Mouse (Mus musculus): ENCODE data around the gene Dock3. TPM values are rescaled to one million over a fixed set of nuclear protein-coding genes. Genes with fewer than 3 reads are reported as not detected.

Dock3 gene
- total and polyA plus RNA-seq, 2 experiments from 2014 or later = 21.6 to 52.4 TPM

DNA sequence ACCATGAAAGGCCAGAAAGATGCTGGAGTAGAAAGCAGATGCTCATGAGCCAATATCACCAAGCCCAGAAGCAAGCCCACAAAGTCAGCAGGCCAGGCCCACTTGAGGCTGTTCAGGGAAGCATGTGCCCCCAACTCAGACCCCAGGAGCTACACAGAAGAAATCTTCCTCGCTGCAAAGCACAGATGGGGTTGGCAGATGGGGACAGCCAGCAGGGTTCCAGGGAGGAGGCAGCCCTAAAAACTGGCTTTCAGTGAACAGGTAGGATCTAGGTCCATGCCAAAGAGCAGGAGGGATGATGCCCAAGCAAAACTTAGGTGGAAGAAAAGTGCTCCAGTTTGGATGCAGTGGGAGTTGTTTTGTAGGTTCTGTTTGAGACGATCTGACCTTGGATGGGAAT is 28.7 kb upstream of the Dock3 start:
- no peak for TF ChIP-seq CTCF (IDR thresholded peaks at IDR 0.05; ENCODE audit: low read depth)
- no peak for DNase-seq (ENCODE audit: low spot score)
- 39% methylated on average over 2 of the region's 2 CpGs for WGBS

DNA sequence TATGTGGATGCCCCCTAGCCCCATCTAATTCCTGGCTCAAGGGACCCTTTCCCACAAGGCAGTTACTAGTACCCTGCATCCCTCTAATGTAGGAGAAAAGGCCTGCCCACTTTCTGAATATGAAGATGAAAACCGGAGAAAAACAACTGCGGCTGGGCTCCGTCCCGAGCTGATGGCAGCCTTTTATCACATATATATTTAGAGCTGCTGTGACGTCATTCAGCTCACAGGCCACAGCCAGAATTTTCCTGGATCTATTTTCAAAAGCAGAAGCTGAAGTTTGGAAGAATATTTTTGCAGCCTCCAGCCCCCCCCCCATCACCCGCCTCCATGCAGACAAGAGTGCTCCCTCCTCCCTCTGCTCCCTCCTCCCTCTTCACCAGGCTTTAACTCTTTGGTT is 27.9 kb upstream of the Dock3 start:
- Histone ChIP-seq H3K4me3 (ENCODE audit: low read length) (no peak overlapping the region), H3K36me3 (ENCODE audit: insufficient read depth, low read length) (no peaks in the 10 kb centered on the region), H3K4me2 (ENCODE audit: low read depth, low read length) (no peak overlapping the region), H3K4me1 (ENCODE audit: insufficient read depth, low read length) (peaks cover 20% of the 10 kb centered on the region), H3K9me3 (ENCODE audit: low read length) (no peaks in the 10 kb centered on the region), H3K9ac (replicated peaks; ENCODE audit: low read length) (0 out of 2 replicates have a peak overlapping the region, but pooled peaks have one; percentile 9), H3K27ac (peak overlapping the region; percentile 60; the same call in 1 of the 2 replicates), H3K27me3 (ENCODE audit: insufficient read depth, low read length) (no peaks in the 10 kb centered on the region)
- 62% methylated on average over 6 of the region's 6 CpGs for WGBS
- no peak for TF ChIP-seq CTCF (IDR thresholded peaks at IDR 0.05; ENCODE audit: low read depth)
- peak; percentile 5 for DNase-seq (ENCODE audit: low spot score)
- ATAC-seq = no peak

More for the DNA sequence above, 28.7 kb upstream of the Dock3 start:
- Histone ChIP-seq H3K9me3 (ENCODE audit: low read length) (no peaks in the 10 kb centered on the region), H3K27me3 (ENCODE audit: insufficient read depth, low read length) (no peaks in the 10 kb centered on the region), H3K4me1 (ENCODE audit: insufficient read depth, low read length) (peaks cover 12% of the 10 kb centered on the region), H3K9ac (replicated peaks; ENCODE audit: low read length) (0 out of 2 replicates have a peak overlapping the region, but pooled peaks have one; percentile 21), H3K36me3 (ENCODE audit: insufficient read depth, low read length) (no peaks in the 10 kb centered on the region), H3K4me3 (ENCODE audit: low read length) (no peak overlapping the region), H3K27ac (peak overlapping the region; percentile 60; the same call in 1 of the 2 replicates), H3K4me2 (ENCODE audit: low read depth, low read length) (no peak overlapping the region)
- ATAC-seq = no peak

DNA sequence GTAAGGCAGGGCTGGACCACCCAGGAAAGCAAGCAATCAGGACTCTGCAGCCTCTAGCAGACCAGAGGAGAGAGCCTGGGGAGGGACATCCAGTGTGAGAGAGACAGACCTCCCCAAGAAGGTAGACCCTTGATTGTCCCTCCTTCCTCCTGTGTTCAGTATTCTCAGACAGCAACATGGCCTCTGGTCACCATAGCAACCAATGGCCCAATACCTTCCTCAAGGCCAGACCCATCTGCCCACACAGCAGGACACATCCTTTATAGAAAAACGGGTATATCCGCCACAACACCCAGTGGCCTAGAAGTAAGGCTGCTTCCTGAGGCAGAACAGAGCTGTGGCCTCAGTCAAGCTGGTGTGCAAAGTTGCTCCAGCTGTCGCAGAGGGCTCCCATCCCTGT is 23.9 kb upstream of the Dock3 start:
- Histone ChIP-seq H3K27ac (peak overlapping the region; percentile 77), H3K4me1 (ENCODE audit: insufficient read depth, low read length) (peaks cover 36% of the 10 kb centered on the region), H3K9me3 (ENCODE audit: low read length) (no peaks in the 10 kb centered on the region), H3K4me2 (ENCODE audit: low read depth, low read length) (no peak overlapping the region), H3K27me3 (ENCODE audit: insufficient read depth, low read length) (no peaks in the 10 kb centered on the region), H3K4me3 (ENCODE audit: low read length) (no peak overlapping the region), H3K36me3 (ENCODE audit: insufficient read depth, low read length) (no peaks in the 10 kb centered on the region), H3K9ac (replicated peaks; ENCODE audit: low read length) (no peak overlapping the region)
- no peak for TF ChIP-seq CTCF (IDR thresholded peaks at IDR 0.05; ENCODE audit: low read depth)
- ATAC-seq (peak; percentile 70), DNase-seq (ENCODE audit: low spot score) (peak; percentile 83)
- 26% methylated on average over 3 of the region's 3 CpGs for WGBS

DNA sequence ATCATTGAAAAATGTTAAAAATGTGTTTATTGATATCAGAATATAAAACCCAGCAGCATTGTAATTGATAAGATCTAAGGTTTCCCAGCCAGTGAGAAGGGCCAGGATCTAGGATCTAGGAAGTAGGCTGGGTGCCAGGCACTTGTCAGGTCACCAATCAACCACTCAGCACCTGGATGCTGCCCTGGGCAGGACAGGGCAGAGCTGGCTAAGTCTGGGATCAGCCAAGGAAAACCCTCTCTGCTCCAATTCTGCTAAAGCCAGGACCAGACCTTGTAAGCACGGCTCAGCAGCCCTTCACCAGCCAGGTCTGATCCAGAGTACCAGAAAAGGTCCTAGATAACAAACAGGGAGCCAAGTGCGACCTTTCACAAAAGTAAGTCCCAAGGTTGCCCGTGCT is 23.2 kb upstream of the Dock3 start:
- Histone ChIP-seq H3K4me1 (ENCODE audit: insufficient read depth, low read length) (peaks cover 36% of the 10 kb centered on the region), H3K36me3 (ENCODE audit: insufficient read depth, low read length) (no peaks in the 10 kb centered on the region), H3K4me3 (ENCODE audit: low read length) (no peak overlapping the region), H3K27me3 (ENCODE audit: insufficient read depth, low read length) (no peaks in the 10 kb centered on the region), H3K9me3 (ENCODE audit: low read length) (no peaks in the 10 kb centered on the region), H3K27ac (peak overlapping the region; percentile 77), H3K4me2 (ENCODE audit: low read depth, low read length) (peak overlapping the region; percentile 16; the same call in 1 of the 2 replicates), H3K9ac (replicated peaks; ENCODE audit: low read length) (no peak overlapping the region)
- DNase-seq (ENCODE audit: low spot score) = no peak
- ATAC-seq = no peak
- no peak for TF ChIP-seq CTCF (IDR thresholded peaks at IDR 0.05; ENCODE audit: low read depth)
- 75% methylated on average over 3 of the region's 3 CpGs for WGBS

DNA sequence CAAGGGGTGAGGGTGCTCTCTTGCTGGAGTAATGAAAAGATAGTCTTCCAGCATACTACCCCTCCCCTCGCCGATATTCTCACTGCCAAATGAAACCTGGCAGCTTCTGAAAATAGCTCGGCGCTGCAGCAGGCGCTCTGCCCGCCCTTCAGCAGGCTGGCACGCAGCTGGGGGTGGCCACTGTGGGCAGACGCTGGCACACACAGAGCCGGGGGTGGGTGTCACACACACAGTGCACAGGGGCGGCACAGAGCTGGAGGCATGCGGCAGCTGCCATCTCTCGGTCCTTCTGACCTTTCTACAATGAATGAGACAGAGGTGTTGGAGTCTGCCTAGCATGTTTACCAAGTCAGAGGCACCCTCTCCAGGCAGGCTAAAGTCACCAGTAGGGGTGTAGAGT is 22.8 kb upstream of the Dock3 start:
- Histone ChIP-seq H3K9me3 (ENCODE audit: low read length) (no peaks in the 10 kb centered on the region), H3K27me3 (ENCODE audit: insufficient read depth, low read length) (no peaks in the 10 kb centered on the region), H3K4me3 (ENCODE audit: low read length) (no peak overlapping the region), H3K27ac (peak overlapping the region; percentile 77), H3K9ac (replicated peaks; ENCODE audit: low read length) (peak overlapping the region; percentile 9; the same call in 1 of the 2 replicates), H3K4me2 (ENCODE audit: low read depth, low read length) (peak overlapping the region; percentile 16), H3K36me3 (ENCODE audit: insufficient read depth, low read length) (no peaks in the 10 kb centered on the region), H3K4me1 (ENCODE audit: insufficient read depth, low read length) (peaks cover 36% of the 10 kb centered on the region)
- TF ChIP-seq CTCF (IDR thresholded peaks at IDR 0.05; ENCODE audit: low read depth) = peak; percentile 13; the same call in 1 of the 2 replicates
- 21% methylated on average over 12 of the region's 12 CpGs for WGBS
- ATAC-seq (peak; percentile 88), DNase-seq (ENCODE audit: low spot score) (peak; percentile 84)

DNA sequence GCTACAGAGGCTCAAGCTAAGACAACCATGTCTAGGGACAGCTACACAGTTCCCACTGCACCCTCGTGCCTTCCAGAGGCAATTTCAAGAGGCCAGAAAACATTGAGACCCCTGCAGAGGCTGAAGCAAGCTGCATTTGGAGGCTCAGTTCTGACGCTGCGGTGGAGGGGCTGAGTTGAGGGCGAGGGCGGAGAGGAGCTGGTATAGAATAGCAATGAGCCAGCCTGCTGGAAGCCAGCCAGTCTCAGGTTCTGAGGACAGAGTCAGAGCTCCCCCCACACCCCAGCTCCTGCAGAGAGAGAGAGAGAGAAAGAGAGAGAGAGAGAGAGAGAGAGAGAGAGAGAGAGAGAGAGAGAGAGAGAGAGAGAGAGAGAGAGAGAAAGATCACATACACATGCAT is 20.5 kb upstream of the Dock3 start:
- WGBS = 7% methylated on average over 5 of the region's 5 CpGs
- TF ChIP-seq CTCF (IDR thresholded peaks at IDR 0.05; ENCODE audit: low read depth) = no peak
- no peak overlapping the region for H3K4me2 ChIP-seq (ENCODE audit: low read depth, low read length)
- ATAC-seq (peak; percentile 66), DNase-seq (ENCODE audit: low spot score) (peak; percentile 79)
- H3K4me1 ChIP-seq (ENCODE audit: insufficient read depth, low read length) = peaks cover 36% of the 10 kb centered on the region
- H3K4me3 ChIP-seq (ENCODE audit: low read length) = no peak overlapping the region
- H3K9ac ChIP-seq (replicated peaks; ENCODE audit: low read length) = no peak overlapping the region
- no peaks in the 10 kb centered on the region for H3K27me3 ChIP-seq (ENCODE audit: insufficient read depth, low read length)
- H3K9me3 ChIP-seq (ENCODE audit: low read length) = no peaks in the 10 kb centered on the region
- no peaks in the 10 kb centered on the region for H3K36me3 ChIP-seq (ENCODE audit: insufficient read depth, low read length)
- peak overlapping the region; percentile 70 for H3K27ac ChIP-seq
